Mouse (Mus musculus) hindbrain, postnatal 0 days (tissue): ENCODE measurements around the gene Mex3a. TPM values are rescaled to one million over a fixed set of nuclear protein-coding genes. Genes with fewer than 3 reads are reported as not detected.
A peak's percentile ranks its signal among the peaks of the same experiment; 100 is the strongest.

Experiments used
- ATAC-seq: fragments of 200-750 bp; cut with Nextera tagmentation; 2 replicates; pipeline ENCODE4 v1.8.0; 2017; ENCODE audit warnings: mild to moderate bottlenecking, moderate TSS enrichment, moderate library complexity
- DNase-seq: peaks from one replicate; pipeline ENCODE4 v3.0.0-alpha.2; 2015; ENCODE audit warnings: low spot score
- H3K27ac ChIP-seq: fragments of 300-500 bp; sonication (generic); 2 replicates; pipeline ENCODE4 v1.5.1; 2014; ENCODE audit warnings: mild to moderate bottlenecking
- H3K27me3 ChIP-seq: fragments of 300-500 bp; sonication (generic); 2 replicates; pipeline ENCODE4 v1.6.1; 2014; ENCODE audit warnings: low read length, mixed read lengths; ENCODE audit not compliant: insufficient read depth
- H3K36me3 ChIP-seq: fragments of 300-500 bp; sonication (generic); 2 replicates; pipeline ENCODE4 v1.6.1; 2014; ENCODE audit warnings: low read length, mixed read lengths; ENCODE audit not compliant: insufficient read depth
- H3K4me1 ChIP-seq: fragments of 300-500 bp; sonication (generic); 2 replicates; pipeline ENCODE4 v1.6.1; 2014; ENCODE audit warnings: antibody characterized with exemption, low read length, mixed read lengths; ENCODE audit not compliant: insufficient read depth
- H3K4me2 ChIP-seq: fragments of 300-500 bp; sonication (generic); 2 replicates; pipeline ENCODE4 v1.6.1; 2014; ENCODE audit warnings: low read depth, mild to moderate bottlenecking, low read length, moderate library complexity, mixed read lengths
- H3K4me3 ChIP-seq: fragments of 300-500 bp; sonication (generic); 2 replicates; pipeline ENCODE4 v1.5.1; 2014; ENCODE audit warnings: low read length
- H3K9ac ChIP-seq: fragments of 300-500 bp; sonication (generic); replicated peaks from 2 replicates; pipeline ENCODE4 v1.6.1; 2014; ENCODE audit warnings: mild to moderate bottlenecking, low read length, moderate library complexity, mixed read lengths
- H3K9me3 ChIP-seq: fragments of 300-500 bp; sonication (generic); 2 replicates; pipeline ENCODE4 v1.6.1; 2016; ENCODE audit warnings: low read length, mixed read lengths
- CTCF ChIP-seq: IDR thresholded peaks from 2 replicates; pipeline ENCODE4 v1.5.1; 2016; ENCODE audit warnings: antibody characterized with exemption, control low read depth, low read depth
- WGBS: fragments of 180-500 bp; shearing (Covaris S2); extraction: QIAGEN DNeasy Blood & Tissue Kit; methylation state at CpG from one replicate; pipeline ENCODE4 v1.1.7; 2014; 5-methylcytosine and 5-hydroxymethylcytosine counted together
- polyA plus RNA-seq: library from polyadenylated mRNA; unstranded; fragments of >200 nt; fragmentation: Nextera tagmentation; extraction: Ambion mirVana; gene quantifications from 2 replicates; pipeline ENCODE4 v1.2.1, GENCODE M21; 2015
- total RNA-seq: library from RNA; depleted of rRNA; stranded (reverse); fragments of >200 nt; gene quantifications from 2 replicates; pipeline ENCODE4 v1.2.3, GENCODE M21; 2014

Gene Mex3a
- total and polyA plus RNA-seq, 2 experiments from 2014 or later: 15.3 to 52.3 TPM

GRCm38 (mm10) chr3:88543651-88544410 is 11.6 kb downstream of the Mex3a start:
- Histone ChIP-seq H3K4me3 (no peak overlapping the region), H3K9ac (no peak overlapping the region), H3K4me1 (peaks cover 5% of the 10 kb centered on the region), H3K4me2 (no peak overlapping the region), H3K36me3 (0 out of 2 replicates have a peak, but pooled peaks cover 4% of the 10 kb centered on the region), H3K27ac (no peak overlapping the region), H3K9me3 (no peaks in the 10 kb centered on the region), H3K27me3 (no peaks in the 10 kb centered on the region)
- no peak for ATAC-seq
- WGBS: 66% methylated on average over 5 of the region's 5 CpGs
- no peak for DNase-seq
- no peak for TF ChIP-seq CTCF

DNA sequence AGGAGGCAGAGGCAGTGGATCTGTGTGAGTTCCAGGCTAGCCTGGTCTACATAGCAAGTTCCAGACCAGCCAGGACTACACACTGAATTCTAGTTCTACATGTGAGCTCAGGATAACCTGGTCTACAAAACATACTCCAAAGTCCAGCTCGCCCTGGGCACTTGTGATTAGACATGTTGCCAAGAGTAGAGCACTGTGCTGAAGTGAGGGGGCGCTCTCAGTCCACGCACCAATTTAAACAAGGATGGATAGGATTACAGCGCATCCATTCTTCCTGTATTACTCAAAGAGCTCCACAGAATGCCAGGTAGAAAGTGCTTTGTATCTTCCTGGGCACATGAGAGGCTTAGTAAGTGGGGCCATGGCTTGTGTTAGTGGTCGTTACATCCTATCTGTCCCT is 12.3 kb downstream of the Mex3a start:
- no peak for ATAC-seq
- DNase-seq: peak; percentile 55
- no peak overlapping the region for H3K9ac ChIP-seq
- H3K27ac ChIP-seq: no peak overlapping the region
- H3K27me3 ChIP-seq: no peaks in the 10 kb centered on the region
- no peak overlapping the region for H3K4me3 ChIP-seq
- 33% methylated on average over 5 of the region's 5 CpGs for WGBS
- no peak overlapping the region for H3K4me2 ChIP-seq
- H3K36me3 ChIP-seq: 0 out of 2 replicates have a peak, but pooled peaks cover 4% of the 10 kb centered on the region
- H3K9me3 ChIP-seq: no peaks in the 10 kb centered on the region
- peak; percentile 71 for TF ChIP-seq CTCF
- H3K4me1 ChIP-seq: peaks cover 5% of the 10 kb centered on the region

DNA sequence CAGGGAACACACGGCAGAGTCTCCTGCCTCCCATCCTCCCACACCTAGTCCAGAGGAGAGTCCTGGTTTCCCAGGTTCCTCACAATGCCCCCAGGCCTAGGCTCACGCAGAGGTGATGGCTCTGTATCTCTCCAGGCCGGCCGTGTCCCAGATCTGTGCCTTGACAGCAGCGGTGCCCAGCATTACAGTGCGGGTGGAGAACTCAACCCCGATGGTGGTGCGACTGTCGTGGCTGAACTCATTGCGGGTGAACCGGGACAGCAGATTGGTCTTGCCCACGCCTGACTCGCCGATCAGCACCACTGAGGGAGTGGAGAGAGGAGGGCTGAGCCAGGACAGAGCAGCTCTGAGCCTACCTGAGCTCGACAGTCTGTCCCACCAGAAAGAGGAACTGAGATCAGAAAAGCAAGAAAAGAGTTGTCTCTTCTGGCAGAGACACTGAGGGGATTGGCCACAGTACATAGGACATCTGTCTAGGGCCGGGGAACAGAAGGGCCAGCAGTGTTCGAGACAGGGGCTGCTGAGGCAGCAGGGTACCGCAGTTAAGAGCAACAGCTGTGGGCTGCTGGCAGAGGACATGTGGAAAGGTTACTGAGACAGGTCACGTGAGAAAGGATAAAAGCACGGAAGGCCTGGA is 12.9 kb downstream of the Mex3a start:
- WGBS: 61% methylated on average over 20 of the region's 20 CpGs
- no peak for TF ChIP-seq CTCF
- DNase-seq: no peak
- no peaks in the 10 kb centered on the region for H3K27me3 ChIP-seq
- H3K36me3 ChIP-seq: 0 out of 2 replicates have a peak, but pooled peaks cover 4% of the 10 kb centered on the region
- H3K9me3 ChIP-seq: no peaks in the 10 kb centered on the region
- H3K27ac ChIP-seq: no peak overlapping the region; the same call in 1 of the 2 replicates
- ATAC-seq: no peak
- no peak overlapping the region for H3K4me3 ChIP-seq
- H3K4me1 ChIP-seq: peaks cover 5% of the 10 kb centered on the region
- H3K4me2 ChIP-seq: no peak overlapping the region
- H3K9ac ChIP-seq: no peak overlapping the region

DNA sequence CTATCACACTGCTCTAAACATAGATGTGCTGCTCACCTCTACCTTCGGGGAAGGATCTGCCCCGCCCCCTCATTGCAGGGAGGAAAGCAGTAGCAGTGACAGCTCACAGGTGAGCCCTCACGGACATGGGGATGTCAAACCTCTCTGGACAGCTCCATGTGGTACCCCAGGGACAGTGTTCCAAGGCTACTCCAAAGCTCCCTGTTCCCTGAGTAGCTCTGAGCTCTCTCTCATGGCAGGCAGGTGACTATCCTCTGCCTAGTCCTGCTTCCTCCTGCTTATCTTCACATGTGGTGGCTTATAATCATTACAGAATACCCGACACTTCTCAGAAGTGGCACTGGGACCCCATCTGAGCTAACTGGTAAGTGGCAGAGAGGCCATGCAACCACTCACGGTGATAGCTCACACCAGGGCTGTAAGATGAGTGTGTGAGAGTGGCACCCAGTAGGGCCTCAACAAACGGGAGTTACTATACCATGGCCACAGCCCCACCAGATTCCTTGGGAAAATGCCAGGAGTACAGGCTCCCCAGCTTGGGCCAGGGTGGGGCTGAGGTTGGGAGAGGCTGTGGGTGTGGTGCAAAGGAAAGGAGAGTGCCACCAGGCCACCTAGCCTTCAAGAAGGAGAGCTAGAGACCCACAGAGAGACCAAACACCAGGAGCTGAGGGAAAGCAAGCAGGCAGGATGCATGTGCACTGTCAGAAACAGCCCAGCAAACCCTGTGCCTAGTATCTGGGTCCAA is 14.7 kb downstream of the Mex3a start:
- Histone ChIP-seq H3K9ac (no peak overlapping the region), H3K9me3 (no peaks in the 10 kb centered on the region), H3K4me2 (no peak overlapping the region), H3K36me3 (no peaks in the 10 kb centered on the region), H3K4me1 (peaks cover 2% of the 10 kb centered on the region), H3K4me3 (no peak overlapping the region), H3K27me3 (no peaks in the 10 kb centered on the region), H3K27ac (no peak overlapping the region)
- ATAC-seq (no peak), DNase-seq (no peak)
- 79% methylated on average over 6 of the region's 6 CpGs for WGBS
- TF ChIP-seq CTCF: no peak

GRCm38 (mm10) chr3:88548180-88548917 is 16.2 kb downstream of the Mex3a start, which contains the start of gene Rab25:
Gene Rab25 (minus strand): TSS chr3:88548300.
- ATAC-seq (no peak), DNase-seq (no peak)
- Histone ChIP-seq H3K4me3 (no peak within 1 kb of the TSS), H3K36me3 (no peaks in the 10 kb centered on the region), H3K27ac (no peak within 1 kb of the TSS), H3K27me3 (no peaks in the 10 kb centered on the region), H3K9ac (no peak within 1 kb of the TSS), H3K9me3 (no peaks in the 10 kb centered on the region), H3K4me2 (no peak within 1 kb of the TSS), H3K4me1 (no peaks in the 10 kb centered on the region)
- WGBS: 57% methylated on average over 18 of the region's 18 CpGs
- no peak for TF ChIP-seq CTCF

DNA sequence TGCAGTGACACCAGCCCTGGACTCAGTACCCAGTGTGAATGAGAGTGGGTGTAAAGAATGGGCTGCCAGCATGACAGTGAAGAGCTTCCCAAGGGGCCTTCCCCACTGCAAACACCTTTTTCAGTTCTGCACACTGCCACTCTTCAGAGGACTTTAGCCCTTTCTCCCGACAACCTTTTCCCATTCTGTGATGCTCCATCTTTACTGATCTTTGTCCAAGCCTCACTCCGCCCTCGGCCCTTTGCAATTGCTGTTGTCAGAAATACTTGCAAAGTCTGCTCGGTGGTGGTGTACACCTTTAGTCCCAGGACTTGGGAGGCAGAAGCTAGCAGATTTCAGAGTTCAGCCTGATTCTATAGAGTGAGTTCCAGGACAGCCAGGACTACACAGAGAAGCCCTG is 19.4 kb downstream of the Mex3a start:
- Histone ChIP-seq H3K27ac (no peak overlapping the region), H3K4me1 (0 out of 2 replicates have a peak, but pooled peaks cover 5% of the 10 kb centered on the region), H3K4me3 (no peak overlapping the region), H3K9ac (no peak overlapping the region), H3K9me3 (no peaks in the 10 kb centered on the region), H3K27me3 (no peaks in the 10 kb centered on the region), H3K4me2 (peak overlapping the region; percentile 91; the same call in 1 of the 2 replicates), H3K36me3 (peaks cover 7% of the 10 kb centered on the region)
- no peak for DNase-seq
- no peak for ATAC-seq
- no peak for TF ChIP-seq CTCF
- 75% methylated on average over 4 of the region's 4 CpGs for WGBS
